Mouse (Mus musculus): ENCODE results near the gene Sgms2.

GRCm38 (mm10) chr3:131303320-131303714 lies 187.9 kb downstream of the Sgms2 start:
- no peak for TF ChIP-seq CTCF (IDR thresholded peaks at IDR 0.05; ENCODE audit: low read depth)
- no peak for TF ChIP-seq EP300 (optimal IDR thresholded peaks at IDR 0.05)
